Mouse (Mus musculus): ENCODE measurements at regions not wholly inside any gene's neighbourhood (a gene's known extent, or its start where the extent isn't known, plus 50 kb on each side); places are given as distances from the start of the nearest gene placed in this dataset.

- 80% methylated on average over 4 of the region's 4 CpGs for WGBS
- H3K36me3 ChIP-seq = no peaks in the 10 kb centered on the region
These were observed 131.1 kb downstream of the Drd1 start for GRCm38 (mm10) chr13:53924433-53924832.

GRCm38 (mm10) chr13:53923721-53924374 lies 131.7 kb downstream of the Drd1 start:
- ATAC-seq (ENCODE audit: insufficient number of reproducible peaks, low FRiP score, low TSS enrichment, low read depth) = no peak
- H3K4me2 ChIP-seq (replicated peaks) = no peak overlapping the region
- no peak overlapping the region for H3K27ac ChIP-seq (replicated peaks)
- WGBS = 69% methylated on average over 7 of the region's 7 CpGs
- H3K27me3 ChIP-seq = no peaks in the 10 kb centered on the region
- H3K4me3 ChIP-seq (replicated peaks) = no peak overlapping the region
- H3K4me1 ChIP-seq = 0 out of 2 replicates have a peak, but pooled peaks cover 4% of the 10 kb centered on the region
- H3K9me3 ChIP-seq (replicated peaks) = no peaks in the 10 kb centered on the region
- no peak overlapping the region for H3K9ac ChIP-seq
- no peaks in the 10 kb centered on the region for H3K36me3 ChIP-seq

More at GRCm38 (mm10) chr13:53924433-53924832, 131.1 kb downstream of the Drd1 start:
- ATAC-seq (ENCODE audit: insufficient number of reproducible peaks, low FRiP score, low TSS enrichment, low read depth) = no peak
- Histone ChIP-seq H3K4me3 (replicated peaks) (no peak overlapping the region), H3K9ac (no peak overlapping the region), H3K4me1 (0 out of 2 replicates have a peak, but pooled peaks cover 4% of the 10 kb centered on the region), H3K27ac (replicated peaks) (no peak overlapping the region), H3K9me3 (replicated peaks) (no peaks in the 10 kb centered on the region), H3K27me3 (no peaks in the 10 kb centered on the region), H3K4me2 (replicated peaks) (no peak overlapping the region)

- Histone ChIP-seq H3K4me3 (replicated peaks) (no peak overlapping the region), H3K4me2 (replicated peaks) (no peak overlapping the region), H3K27me3 (no peaks in the 10 kb centered on the region), H3K4me1 (no peaks in the 10 kb centered on the region), H3K27ac (replicated peaks) (no peak overlapping the region), H3K9me3 (replicated peaks) (no peaks in the 10 kb centered on the region), H3K9ac (no peak overlapping the region), H3K36me3 (no peaks in the 10 kb centered on the region)
- ATAC-seq (ENCODE audit: insufficient number of reproducible peaks, low FRiP score, low TSS enrichment, low read depth) = no peak
- 61% methylated on average over 5 of the region's 5 CpGs for WGBS
These were observed 133.7 kb downstream of the Drd1 start for GRCm38 (mm10) chr13:53921796-53922195.

- H3K9ac ChIP-seq = no peak overlapping the region
- 44% methylated on average over 5 of the region's 5 CpGs for WGBS
- H3K4me2 ChIP-seq (replicated peaks) = no peak overlapping the region
- no peaks in the 10 kb centered on the region for H3K36me3 ChIP-seq
- no peaks in the 10 kb centered on the region for H3K27me3 ChIP-seq
- H3K9me3 ChIP-seq (replicated peaks) = no peaks in the 10 kb centered on the region
- H3K27ac ChIP-seq (replicated peaks) = no peak overlapping the region
- ATAC-seq (ENCODE audit: insufficient number of reproducible peaks, low FRiP score, low TSS enrichment, low read depth) = no peak
- H3K4me3 ChIP-seq (replicated peaks) = no peak overlapping the region
- H3K4me1 ChIP-seq = no peaks in the 10 kb centered on the region
These were observed 135.6 kb downstream of the Drd1 start for GRCm38 (mm10) chr13:53919851-53920381.

GRCm38 (mm10) chr13:53915456-53915855 lies 140.0 kb downstream of the Drd1 start:
- no peak for ATAC-seq (ENCODE audit: insufficient number of reproducible peaks, low FRiP score, low TSS enrichment, low read depth)
- no peaks in the 10 kb centered on the region for H3K9me3 ChIP-seq (replicated peaks)
- no peaks in the 10 kb centered on the region for H3K36me3 ChIP-seq
- H3K27ac ChIP-seq (replicated peaks) = no peak overlapping the region
- no peak overlapping the region for H3K4me2 ChIP-seq (replicated peaks)
- WGBS = 92% methylated on average over 8 of the region's 8 CpGs
- no peak overlapping the region for H3K9ac ChIP-seq
- no peak overlapping the region for H3K4me3 ChIP-seq (replicated peaks)
- H3K4me1 ChIP-seq = no peaks in the 10 kb centered on the region
- H3K27me3 ChIP-seq = no peaks in the 10 kb centered on the region

DNA sequence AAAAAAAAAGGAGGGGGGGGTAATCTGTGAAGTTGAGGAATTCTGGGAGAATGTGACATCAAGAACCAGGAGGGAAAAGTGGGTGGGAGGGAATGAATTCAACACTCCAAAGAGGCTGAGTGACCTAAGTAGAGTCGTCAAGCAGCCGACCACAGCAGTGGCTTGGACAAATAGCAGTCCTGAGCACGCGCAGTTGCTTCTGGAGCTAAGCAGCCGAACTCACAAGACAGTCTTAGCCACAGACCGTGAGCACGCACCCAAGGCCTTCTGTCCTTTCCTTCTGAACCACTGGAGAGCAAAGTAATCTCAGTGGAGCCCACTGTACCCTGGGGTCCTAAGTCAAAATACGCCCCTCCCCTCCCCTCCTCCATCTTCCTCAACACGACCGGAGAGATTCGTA lies 141.1 kb downstream of the Drd1 start:
- 75% methylated on average over 11 of the region's 11 CpGs for WGBS
- Histone ChIP-seq H3K4me3 (replicated peaks) (no peak overlapping the region), H3K4me2 (replicated peaks) (no peak overlapping the region), H3K27me3 (no peaks in the 10 kb centered on the region), H3K9ac (no peak overlapping the region), H3K27ac (replicated peaks) (no peak overlapping the region), H3K9me3 (replicated peaks) (no peaks in the 10 kb centered on the region), H3K36me3 (no peaks in the 10 kb centered on the region), H3K4me1 (no peaks in the 10 kb centered on the region)
- ATAC-seq (ENCODE audit: insufficient number of reproducible peaks, low FRiP score, low TSS enrichment, low read depth) = no peak

GRCm38 (mm10) chr13:53913501-53913900 lies 142.0 kb downstream of the Drd1 start:
- 61% methylated on average over 10 of the region's 10 CpGs for WGBS
- Histone ChIP-seq H3K36me3 (no peaks in the 10 kb centered on the region), H3K4me1 (no peaks in the 10 kb centered on the region), H3K4me2 (replicated peaks) (no peak overlapping the region), H3K9ac (no peak overlapping the region), H3K27me3 (no peaks in the 10 kb centered on the region), H3K27ac (replicated peaks) (no peak overlapping the region), H3K9me3 (replicated peaks) (no peaks in the 10 kb centered on the region), H3K4me3 (replicated peaks) (no peak overlapping the region)
- no peak for ATAC-seq (ENCODE audit: insufficient number of reproducible peaks, low FRiP score, low TSS enrichment, low read depth)

- 54% methylated on average over 3 of the region's 3 CpGs for WGBS
These were observed 143.7 kb downstream of the Drd1 start for GRCm38 (mm10) chr13:53911846-53912245.

GRCm38 (mm10) chr13:53911261-53911660 lies 144.2 kb downstream of the Drd1 start:
- H3K27ac ChIP-seq (replicated peaks) = no peak overlapping the region
- H3K27me3 ChIP-seq = no peaks in the 10 kb centered on the region
- WGBS = 86% methylated on average over 8 of the region's 8 CpGs
- no peaks in the 10 kb centered on the region for H3K4me1 ChIP-seq
- no peak for ATAC-seq (ENCODE audit: insufficient number of reproducible peaks, low FRiP score, low TSS enrichment, low read depth)
- H3K4me2 ChIP-seq (replicated peaks) = no peak overlapping the region
- no peak overlapping the region for H3K9ac ChIP-seq
- no peak overlapping the region for H3K4me3 ChIP-seq (replicated peaks)
- no peaks in the 10 kb centered on the region for H3K36me3 ChIP-seq
- no peaks in the 10 kb centered on the region for H3K9me3 ChIP-seq (replicated peaks)

More at GRCm38 (mm10) chr13:53911846-53912245, 143.7 kb downstream of the Drd1 start:
- H3K4me2 ChIP-seq (replicated peaks) = no peak overlapping the region
- ATAC-seq (ENCODE audit: insufficient number of reproducible peaks, low FRiP score, low TSS enrichment, low read depth) = no peak
- H3K27me3 ChIP-seq = no peaks in the 10 kb centered on the region
- no peaks in the 10 kb centered on the region for H3K9me3 ChIP-seq (replicated peaks)
- H3K4me1 ChIP-seq = no peaks in the 10 kb centered on the region
- no peaks in the 10 kb centered on the region for H3K36me3 ChIP-seq
- H3K27ac ChIP-seq (replicated peaks) = no peak overlapping the region
- H3K9ac ChIP-seq = no peak overlapping the region
- H3K4me3 ChIP-seq (replicated peaks) = no peak overlapping the region

DNA sequence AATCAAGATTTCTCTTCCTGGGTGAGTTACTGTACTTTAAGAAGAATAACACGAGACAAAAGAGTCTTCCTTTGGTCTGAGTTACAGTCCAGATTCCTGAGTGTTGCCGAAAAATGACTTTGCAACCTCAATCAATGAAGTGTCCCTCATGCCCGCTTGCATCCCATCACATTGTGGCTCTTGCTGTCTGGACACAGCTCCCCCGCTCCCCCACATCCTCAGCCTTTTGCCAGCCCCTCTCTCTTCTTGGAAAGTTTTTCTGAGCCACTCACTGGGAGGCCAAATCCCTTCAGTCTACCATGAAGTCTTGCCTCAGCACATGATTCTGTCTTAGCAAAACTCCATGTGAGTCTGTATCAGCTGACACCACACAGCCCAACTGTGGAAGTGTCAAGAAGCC lies 145.3 kb downstream of the Drd1 start:
- ATAC-seq (ENCODE audit: insufficient number of reproducible peaks, low FRiP score, low TSS enrichment, low read depth) = no peak

GRCm38 (mm10) chr13:53904471-53904870 lies 151.0 kb downstream of the Drd1 start:
- no peaks in the 10 kb centered on the region for H3K4me1 ChIP-seq
- H3K4me3 ChIP-seq (replicated peaks) = no peak overlapping the region
- H3K9me3 ChIP-seq (replicated peaks) = no peaks in the 10 kb centered on the region
- H3K4me2 ChIP-seq (replicated peaks) = no peak overlapping the region
- no peaks in the 10 kb centered on the region for H3K27me3 ChIP-seq
- H3K27ac ChIP-seq (replicated peaks) = no peak overlapping the region
- no peak overlapping the region for H3K9ac ChIP-seq
- ATAC-seq (ENCODE audit: insufficient number of reproducible peaks, low FRiP score, low TSS enrichment, low read depth) = no peak
- 72% methylated on average over 8 of the region's 8 CpGs for WGBS
- H3K36me3 ChIP-seq = no peaks in the 10 kb centered on the region

More for the DNA sequence above, 145.3 kb downstream of the Drd1 start:
- Histone ChIP-seq H3K9ac (no peak overlapping the region), H3K27ac (replicated peaks) (no peak overlapping the region), H3K4me2 (replicated peaks) (no peak overlapping the region), H3K36me3 (no peaks in the 10 kb centered on the region), H3K9me3 (replicated peaks) (no peaks in the 10 kb centered on the region), H3K27me3 (no peaks in the 10 kb centered on the region), H3K4me3 (replicated peaks) (no peak overlapping the region), H3K4me1 (no peaks in the 10 kb centered on the region)
- 80% methylated on average over 4 of the region's 4 CpGs for WGBS

DNA sequence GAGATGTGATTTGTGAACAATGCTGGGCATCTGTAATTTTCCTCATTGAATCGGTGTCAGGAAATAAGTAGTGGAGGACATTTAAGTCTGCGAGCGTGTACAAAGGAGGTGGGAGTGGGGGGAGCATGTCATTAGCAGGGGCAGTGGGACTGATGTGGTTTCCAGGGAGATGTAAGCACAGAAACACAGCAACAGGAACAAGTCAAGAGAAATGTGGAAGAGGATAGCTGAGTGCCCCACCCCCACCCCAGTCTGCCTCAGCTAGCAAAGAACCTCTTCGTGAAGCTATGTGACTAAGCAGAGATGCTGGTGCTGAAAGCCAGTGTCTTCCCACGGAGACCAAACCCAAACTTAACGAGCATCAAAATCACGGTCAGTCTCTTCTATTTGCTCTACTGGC lies 151.9 kb downstream of the Drd1 start:
- H3K4me1 ChIP-seq = 0 out of 2 replicates have a peak, but pooled peaks cover 3% of the 10 kb centered on the region
- no peaks in the 10 kb centered on the region for H3K36me3 ChIP-seq
- no peak overlapping the region for H3K4me2 ChIP-seq (replicated peaks)
- no peak overlapping the region for H3K9ac ChIP-seq
- H3K27ac ChIP-seq (replicated peaks) = no peak overlapping the region
- no peaks in the 10 kb centered on the region for H3K9me3 ChIP-seq (replicated peaks)
- H3K4me3 ChIP-seq (replicated peaks) = no peak overlapping the region
- WGBS = 54% methylated on average over 7 of the region's 7 CpGs
- H3K27me3 ChIP-seq = no peaks in the 10 kb centered on the region
- no peak for ATAC-seq (ENCODE audit: insufficient number of reproducible peaks, low FRiP score, low TSS enrichment, low read depth)

Data from embryonic facial prominence, embryonic 15.5 days (tissue).